Mouse (Mus musculus) spleen, adult 2 months (tissue): ENCODE measurements around the gene 2410137M14Rik.

Source experiments
- CTCF ChIP-seq: fragments of 200-500 bp; IDR thresholded peaks from 2 replicates; pipeline ENCODE4 v1.5.1; 2011; ENCODE audit warnings: mild to moderate bottlenecking, inconsistent platforms; ENCODE audit not compliant: insufficient read depth, insufficient read length, insufficient replicate concordance; ENCODE audit errors: extremely low read depth
- POLR2A ChIP-seq: fragments of 200-500 bp; IDR thresholded peaks from 2 replicates; pipeline ENCODE4 v1.6.1; 2011; ENCODE audit warnings: low read depth, low read length, inconsistent platforms

DNA sequence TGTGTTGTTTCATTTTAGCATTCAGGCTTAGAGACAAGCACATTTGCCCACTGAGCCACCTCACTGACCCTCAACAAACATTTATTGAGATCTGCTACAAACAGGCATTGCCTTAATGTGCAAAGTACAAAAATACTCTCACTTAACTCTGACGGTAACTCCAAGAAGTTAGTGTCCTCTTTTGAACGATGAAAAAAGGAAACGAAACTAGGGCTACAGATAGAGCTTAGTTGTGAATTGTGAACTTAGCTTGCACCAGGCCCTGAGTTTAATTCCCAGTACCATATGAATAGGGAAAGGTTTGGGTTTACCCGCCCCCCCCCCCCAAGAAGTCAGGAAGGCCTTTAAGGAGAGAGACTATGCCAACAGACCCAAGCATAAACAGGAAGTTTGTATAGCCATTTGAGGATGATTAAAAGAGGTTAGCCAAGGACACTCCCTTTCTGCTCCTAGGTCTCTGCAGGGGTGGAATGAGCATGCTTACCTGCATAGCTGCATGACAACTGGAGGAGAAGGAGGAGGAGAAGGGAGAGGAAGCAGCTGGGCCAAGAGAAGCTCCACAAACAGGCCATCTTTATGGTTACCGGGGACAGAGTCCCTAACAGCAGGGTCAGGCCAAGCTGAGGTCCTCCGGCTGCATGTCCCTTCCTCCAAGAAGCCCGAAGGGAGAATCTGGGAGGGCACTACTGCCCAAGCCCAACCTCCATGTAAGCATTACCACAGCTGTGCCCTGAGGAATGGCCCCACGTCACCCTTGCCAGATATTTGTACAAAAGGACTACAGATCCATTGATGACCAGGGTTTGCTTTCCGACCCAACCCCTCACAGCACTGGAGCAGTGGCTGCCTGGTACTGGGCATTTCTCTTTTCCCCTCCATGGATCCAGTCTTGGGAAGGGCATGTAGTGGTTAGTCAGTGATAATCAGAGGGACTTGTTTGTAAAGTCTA lies 41.9 kb upstream of the 2410137M14Rik start, which contains the start of gene Mog:
- TF ChIP-seq CTCF: no peak
- no peak for TF ChIP-seq POLR2A
